Mouse (Mus musculus): ENCODE results near the gene Pfkl. TPM values are rescaled to one million over a fixed set of nuclear protein-coding genes. Genes with fewer than 3 reads are reported as not detected.

Gene Pfkl
- total and polyA plus RNA-seq, 3 experiments = 84.8 to 267 TPM; not detected in 1

GRCm38 (mm10) chr10:78029080-78029479 is 19.2 kb upstream of the Pfkl start:
- Histone ChIP-seq H3K27ac (ENCODE audit: control insufficient read depth, low read depth, low read length) (no peak overlapping the region), H3K27me3 (ENCODE audit: control insufficient read depth in 1 of 2, insufficient read depth in 2 of 2, low read length in 2 of 2) (peaks cover 0 to 1% of the 10 kb centered on the region in 2 experiments; a peak in 1 of 4 replicates), H3K36me3 (ENCODE audit: control insufficient read depth in 1 of 2, insufficient read depth in 2 of 2, low read length in 2 of 2) (no peaks in the 10 kb centered on the region), H3K4me1 (ENCODE audit: control insufficient read depth in 1 of 2, insufficient read depth in 2 of 2, low read length in 2 of 2) (no peaks in the 10 kb centered on the region), H3K9ac (ENCODE audit: control insufficient read depth, low read depth, low read length, poor library complexity, severe bottlenecking) (no peak overlapping the region), H3K4me3 (ENCODE audit: control insufficient read depth in 1 of 2, insufficient read depth in 1 of 2, low read depth in 2 of 2, low read length in 2 of 2) (no peak overlapping the region), H3K9me3 (replicated peaks; ENCODE audit: insufficient read depth, low read length) (no peaks in the 10 kb centered on the region), H3K79me2 (ENCODE audit: control insufficient read depth, insufficient read depth, low read length, poor library complexity) (no peaks in the 10 kb centered on the region)
- TF ChIP-seq POLR2AphosphoS5 (IDR thresholded peaks at IDR 0.05; ENCODE audit: borderline replicate concordance, low read depth, low read length) (no peak), TCF12 (IDR thresholded peaks at IDR 0.05; ENCODE audit: low read depth, low read length) (no peak), ZC3H11A (IDR thresholded peaks at IDR 0.05; ENCODE audit: low read depth, low read length) (no peak), E2F4 (IDR thresholded peaks at IDR 0.05; ENCODE audit: borderline replicate concordance, low read depth, low read length) (no peak), NRF1 (IDR thresholded peaks at IDR 0.05; ENCODE audit: insufficient read depth, low read depth, low read length, poor library complexity, severe bottlenecking) (no peak), CHD1 (IDR thresholded peaks at IDR 0.05; ENCODE audit: low read depth, low read length) (no peak), JUND (IDR thresholded peaks at IDR 0.05; ENCODE audit: low read depth, low read length) (no peak), EP300 (IDR thresholded peaks at IDR 0.05; ENCODE audit: low read depth in 1 of 2, low read length in 2 of 2) (no peak), NELFE (IDR thresholded peaks at IDR 0.05; ENCODE audit: low read depth, low read length) (no peak), UBTF (IDR thresholded peaks at IDR 0.05; ENCODE audit: borderline replicate concordance, insufficient read depth, low read depth, low read length) (no peak), POLR2AphosphoS2 (IDR thresholded peaks at IDR 0.05; ENCODE audit: low read length) (no peak), MXI1 (IDR thresholded peaks at IDR 0.05; ENCODE audit: low read depth, low read length) (no peak), MAZ (IDR thresholded peaks at IDR 0.05; ENCODE audit: low read depth, low read length) (no peak), MAFK (IDR thresholded peaks at IDR 0.05; ENCODE audit: borderline replicate concordance, low read depth, low read length) (no peak)
- no peak for DNase-seq (ENCODE audit: low read depth, low spot score)

- Histone ChIP-seq H3K4me1 (ENCODE audit: control insufficient read depth in 1 of 2, insufficient read depth in 2 of 2, low read length in 2 of 2) (no peaks in the 10 kb centered on the region), H3K36me3 (ENCODE audit: control insufficient read depth in 1 of 2, insufficient read depth in 2 of 2, low read length in 2 of 2) (no peaks in the 10 kb centered on the region), H3K9ac (ENCODE audit: control insufficient read depth, low read depth, low read length, poor library complexity, severe bottlenecking) (no peak overlapping the region), H3K27ac (ENCODE audit: control insufficient read depth, low read depth, low read length) (no peak overlapping the region), H3K4me3 (ENCODE audit: control insufficient read depth in 1 of 2, insufficient read depth in 1 of 2, low read depth in 2 of 2, low read length in 2 of 2) (no peak overlapping the region), H3K79me2 (ENCODE audit: control insufficient read depth, insufficient read depth, low read length, poor library complexity) (no peaks in the 10 kb centered on the region), H3K9me3 (replicated peaks; ENCODE audit: insufficient read depth, low read length) (no peaks in the 10 kb centered on the region), H3K27me3 (ENCODE audit: control insufficient read depth in 1 of 2, insufficient read depth in 2 of 2, low read length in 2 of 2) (no peaks in the 10 kb centered on the region)
- DNase-seq (ENCODE audit: low read depth, low spot score) = peak; percentile 88
- TF ChIP-seq SMC3 (IDR thresholded peaks at IDR 0.05; ENCODE audit: low read depth, low read length) (peak; percentile 76), RAD21 (IDR thresholded peaks at IDR 0.05; ENCODE audit: low read depth, low read length) (peak; percentile 94), EP300 (IDR thresholded peaks at IDR 0.05; ENCODE audit: low read depth in 1 of 2, low read length in 2 of 2) (no peak), RCOR1 (IDR thresholded peaks at IDR 0.05; ENCODE audit: low read depth, low read length) (no peak), ZC3H11A (IDR thresholded peaks at IDR 0.05; ENCODE audit: low read depth, low read length) (peak; percentile 76), CTCF (IDR thresholded peaks at IDR 0.05 in 2 of 3, conservative IDR thresholded peaks at IDR 0.05 in 1 of 3; ENCODE audit: control insufficient read depth in 1 of 3, insufficient read depth in 1 of 3, low read depth in 2 of 3, low read length in 3 of 3, poor library complexity in 1 of 3, severe bottlenecking in 1 of 3) (peak; percentile 77 to 96 (median 96)), BHLHE40 (IDR thresholded peaks at IDR 0.05; ENCODE audit: borderline replicate concordance, low read depth, low read length) (no peak), CHD1 (IDR thresholded peaks at IDR 0.05; ENCODE audit: low read depth, low read length) (no peak), MYB (IDR thresholded peaks at IDR 0.05; ENCODE audit: low read depth, low read length) (no peak), JUND (IDR thresholded peaks at IDR 0.05; ENCODE audit: low read depth, low read length) (no peak), CHD2 (IDR thresholded peaks at IDR 0.05; ENCODE audit: low read length) (no peak), ZMIZ1 (IDR thresholded peaks at IDR 0.05; ENCODE audit: low read depth, low read length) (no peak)
Measured at GRCm38 (mm10) chr10:78028129-78028528, 18.2 kb upstream of the Pfkl start.

All from MEL (cell line).